Comparison of ENCODE assay signal across 10 mouse cellular contexts in the genomic region with DNA sequence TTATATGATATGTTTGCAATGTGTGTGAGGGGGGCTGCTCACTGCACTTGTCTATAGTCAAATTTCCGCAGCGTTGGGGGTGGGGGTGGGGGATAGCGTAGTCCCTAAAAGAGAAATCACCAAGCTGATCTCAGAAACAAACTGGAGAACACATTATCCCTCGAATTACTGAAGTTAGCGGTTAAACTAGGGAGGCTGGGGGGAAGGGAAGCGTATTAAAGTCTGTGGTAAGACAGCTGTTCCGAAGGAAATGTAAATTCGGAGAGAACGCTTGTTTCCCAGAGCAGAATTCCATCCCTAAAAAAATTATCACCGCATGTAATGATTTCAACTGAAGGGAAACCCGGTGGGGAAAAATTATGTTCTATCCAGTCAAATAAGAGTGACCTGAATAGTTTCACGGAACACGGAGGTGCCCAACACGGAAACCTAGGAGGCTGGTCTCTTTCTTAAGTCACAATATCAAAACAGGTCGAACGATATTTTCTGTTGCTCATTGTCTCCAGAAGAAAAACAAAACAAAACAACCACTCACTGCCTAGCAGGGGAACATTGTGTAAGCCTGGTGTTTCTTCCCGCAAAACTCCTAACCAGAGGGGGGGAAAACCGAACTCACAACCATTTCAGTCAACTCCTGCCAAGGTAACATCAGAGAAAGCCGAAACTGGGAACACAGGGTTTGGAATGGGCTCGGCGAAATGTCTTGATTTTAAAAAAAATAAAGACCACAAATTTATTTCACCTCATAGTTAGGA. TPM values are rescaled to one million over a fixed set of nuclear protein-coding genes. Genes with fewer than 3 reads are reported as not detected.
DNase-seq lines count a peak whose midpoint lies in the region; ATAC-seq and TF ChIP-seq lines count a peak whose summit lies in the region.
"Had no signal": no experiment of that assay in that cellular context is flagged by ENCODE, and none has a peak within 500 bp of the region (broad histone marks: within the 10 kb centered on the region; RNA-seq: fewer than 3 reads in every experiment).

No protein-coding gene starts in this region.

- TF ChIP-seq POLR2A in cortical plate, adult 2 months (IDR thresholded peaks at IDR 0.05; ENCODE audit: extremely low read depth, insufficient read depth, low read length), result no peak

- no peak for TF ChIP-seq CTCF in cortical plate, adult 2 months (IDR thresholded peaks at IDR 0.05; ENCODE audit: extremely low read depth, insufficient read depth, low read length)
- TF ChIP-seq CTCF in midbrain, postnatal 0 days (IDR thresholded peaks at IDR 0.05), result no peak

- H3K4me1 ChIP-seq in heart, embryonic 14.5 days (ENCODE audit: control insufficient read depth in 2 of 2, insufficient read depth in 2 of 2, low read length in 2 of 2), result peaks cover 6 to 21% of the 10 kb centered on the region in 2 experiments
- H3K4me1 ChIP-seq in cortical plate, adult 2 months (ENCODE audit: control insufficient read depth, insufficient read depth, low read length), result no peaks in the 10 kb centered on the region; the same call in 1 of the 2 replicates
- no peaks in the 10 kb centered on the region; the same call in 1 of the 2 replicates for H3K4me1 ChIP-seq in midbrain, postnatal 0 days (ENCODE audit: insufficient read depth, low read length)

- H3K4me3 ChIP-seq in heart, embryonic 14.5 days (ENCODE audit: control insufficient read depth in 1 of 2, insufficient read depth in 1 of 2, low read depth in 1 of 2, low read length in 2 of 2), result peak overlapping the region in 1 of 2 experiments; percentile 49; a peak in 2 of 4 replicates
- peak overlapping the region; percentile 54; the same call in 1 of the 2 replicates for H3K4me3 ChIP-seq in cortical plate, adult 2 months (ENCODE audit: insufficient read depth, low read length)
- H3K4me3 ChIP-seq in midbrain, postnatal 0 days (ENCODE audit: low read depth, low read length), result peak overlapping the region; percentile 62

- DNase-seq in heart, adult 18-20 months, result no peak
- DNase-seq in induced T-regulatory cell, adult 2 months (ENCODE audit: low read depth), result peak; percentile 1
- DNase-seq in midbrain, postnatal 0 days (ENCODE audit: low spot score), result no peak
- DNase-seq in right cerebral cortex, postnatal 36 days (ENCODE audit: low spot score in 2 of 2), result no peak
- no peak for DNase-seq in ovary, postnatal 10 days (ENCODE audit: low spot score)
- DNase-seq in adrenal gland, postnatal 36 days, result no peak

- 2% methylated on average over 21 of the region's 21 CpGs for WGBS in heart, embryonic 14.5 days
- under 1% methylated on average over 21 of the region's 21 CpGs for WGBS in midbrain, postnatal 0 days

- H3K27me3 ChIP-seq in heart, embryonic 14.5 days (ENCODE audit: control insufficient read depth, insufficient read depth, low read length), result peaks cover 59% of the 10 kb centered on the region
- peaks cover 24% of the 10 kb centered on the region for H3K27me3 ChIP-seq in midbrain, postnatal 0 days (ENCODE audit: insufficient read depth, low read length)

- ATAC-seq in heart, embryonic 14.5 days (ENCODE audit: insufficient number of reproducible peaks, insufficient read depth, low FRiP score, low read depth), result no peak
- ATAC-seq in midbrain, postnatal 0 days (ENCODE audit: low FRiP score), result no peak

- no peak overlapping the region; the same call in 1 of the 2 replicates for H3K9ac ChIP-seq in heart, embryonic 14.5 days (ENCODE audit: low read length)
- no peak overlapping the region for H3K9ac ChIP-seq in midbrain, postnatal 0 days (replicated peaks; ENCODE audit: low read length, poor library complexity, severe bottlenecking)

- no peaks in the 10 kb centered on the region for H3K36me3 ChIP-seq in heart, embryonic 14.5 days (ENCODE audit: control insufficient read depth, insufficient read depth, low read length)
- H3K36me3 ChIP-seq in midbrain, postnatal 0 days (ENCODE audit: insufficient read depth, low read length), result no peaks in the 10 kb centered on the region
- H3K36me3 ChIP-seq: G1E had no signal

- H3K27ac ChIP-seq in heart, embryonic 14.5 days (replicated peaks in 1 of 2; ENCODE audit: control insufficient read depth in 1 of 2, insufficient read depth in 1 of 2, low read depth in 2 of 2, low read length in 2 of 2), result no peak overlapping the region
- H3K27ac ChIP-seq in cortical plate, adult 2 months (ENCODE audit: insufficient read depth, low read length), result no peak overlapping the region
- no peak overlapping the region for H3K27ac ChIP-seq in midbrain, postnatal 0 days (ENCODE audit: low read depth, low read length)

- H3K4me2 ChIP-seq in heart, embryonic 14.5 days (ENCODE audit: low read length), result peak overlapping the region; percentile 97
- peak overlapping the region; percentile 98 for H3K4me2 ChIP-seq in midbrain, postnatal 0 days (ENCODE audit: low read depth, low read length, poor library complexity, severe bottlenecking)

- no peaks in the 10 kb centered on the region for H3K9me3 ChIP-seq in heart, embryonic 14.5 days (ENCODE audit: control insufficient read depth, low read length)
- no peaks in the 10 kb centered on the region for H3K9me3 ChIP-seq in midbrain, postnatal 0 days (ENCODE audit: low read length)

RNA-seq across cellular contexts. Expression of a gene that starts 1.9 kb away (rescaled TPM):
- 0.19 and 0.32 TPM in 2 replicates for polyA plus RNA-seq in heart, embryonic 14.5 days (2014; fragmentation: Nextera tagmentation; extraction: Ambion mirVana)
- total RNA-seq in heart, adult 18-20 months (2021), result under 1 TPM; 0.08 to 0.20 TPM
- polyA plus RNA-seq in cortical plate, adult 2 months (2012; rRNA removed), result 1.1 and 1.5 TPM in 2 replicates
- total RNA-seq in midbrain, postnatal 0 days (2014; rRNA removed), result 3.0 and 6.0 TPM in 2 replicates
- 1.5 and 1.8 TPM in 2 replicates for polyA plus RNA-seq in midbrain, postnatal 0 days (2015; fragmentation: Nextera tagmentation; extraction: Ambion mirVana)
- 10 to 100 TPM; 16.7 to 18.4 TPM for total RNA-seq in adrenal gland, postnatal 36 days (2021)
- polyA plus RNA-seq: G1E had no signal

RNA-seq across cellular contexts. Expression of a gene that starts 15.9 kb away (rescaled TPM):
- not detected in 2 replicates for polyA plus RNA-seq in heart, embryonic 14.5 days (2014; fragmentation: Nextera tagmentation; extraction: Ambion mirVana)
- not detected for total RNA-seq in heart, adult 18-20 months (2021)
- 0.38 and 0.70 TPM in 2 replicates for polyA plus RNA-seq in cortical plate, adult 2 months (2012; rRNA removed)
- 0.85 TPM in 1 of 2 replicates, not detected in the other for total RNA-seq in midbrain, postnatal 0 days (2014; rRNA removed)
- 1.5 and 2.1 TPM in 2 replicates for polyA plus RNA-seq in midbrain, postnatal 0 days (2015; fragmentation: Nextera tagmentation; extraction: Ambion mirVana)
- not detected for total RNA-seq in adrenal gland, postnatal 36 days (2021)
- total RNA-seq: G1E; neutrophil, adult 5-6 weeks had no signal
- polyA plus RNA-seq: G1E had no signal
